Mouse (Mus musculus) right cerebral cortex, postnatal 10 days (tissue): ENCODE data around the gene Tmco1.

Experiments used
- DNase-seq, 2 experiments: peaks; one replicate each; pipeline ENCODE4 v3.0.0; 2021; ENCODE audit warnings: low spot score in 2 of 2

The Tmco1 gene

DNA sequence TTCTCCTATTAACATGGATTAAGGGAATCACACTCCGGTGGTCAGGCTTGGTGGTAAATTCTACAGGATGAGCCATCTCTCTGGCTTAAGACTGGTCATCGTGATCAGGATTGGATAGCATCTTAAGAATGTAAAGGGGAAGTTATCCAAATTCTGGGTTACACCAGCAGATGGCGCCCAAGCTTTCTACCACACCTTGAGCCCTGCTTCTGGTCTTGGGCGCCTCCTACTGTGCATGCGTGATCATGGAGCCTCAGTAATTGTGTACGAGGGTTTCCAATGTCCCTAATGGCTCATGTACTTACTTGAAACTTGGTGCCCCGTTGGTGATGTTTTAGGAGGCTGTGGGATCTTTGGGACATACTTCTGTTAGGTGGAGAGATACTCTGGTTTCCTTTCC is 61.7 kb downstream of the Tmco1 start:
- DNase-seq = peak; percentile 79 to 87

GRCm38 (mm10) chr1:167372739-167373138 is 64.6 kb downstream of the Tmco1 start:
- DNase-seq = no peak

DNA sequence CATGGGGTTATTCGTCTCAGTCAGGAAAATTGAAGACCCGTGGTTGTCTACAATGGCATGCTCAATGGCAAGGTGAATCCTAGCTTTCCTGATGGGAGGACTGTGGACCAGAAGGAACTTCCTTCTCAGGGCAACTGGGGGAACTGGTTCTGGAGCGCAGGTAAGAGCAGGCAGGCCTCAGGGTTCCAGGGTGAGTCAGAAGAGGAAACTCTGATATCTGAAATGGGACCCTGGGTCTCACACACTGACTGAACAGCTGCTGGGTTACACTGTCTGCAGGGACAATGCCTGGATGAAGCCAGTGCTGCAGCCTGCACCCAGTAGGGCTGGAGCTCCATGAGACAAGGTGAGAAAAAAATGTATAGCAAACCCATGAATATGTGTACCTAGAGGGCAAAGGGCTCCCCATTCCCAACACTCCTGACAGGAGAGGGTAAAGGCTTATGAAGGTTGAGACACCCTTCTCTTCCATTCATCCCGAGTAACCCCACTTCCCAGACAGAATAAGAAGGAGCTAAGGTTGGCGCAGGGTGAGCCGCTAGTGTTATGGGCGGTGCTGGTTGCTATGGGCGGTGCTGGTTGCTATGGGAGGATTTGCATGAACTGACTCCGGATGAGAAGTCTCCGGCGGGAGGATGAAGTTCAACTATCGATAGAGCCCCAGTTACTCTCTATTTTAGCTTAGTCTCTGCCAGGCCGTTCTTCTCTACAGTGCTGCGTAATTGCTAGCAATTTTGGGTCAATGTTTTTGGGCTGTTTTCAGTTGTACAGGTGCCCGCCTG is 66.0 kb downstream of the Tmco1 start:
- no peak for DNase-seq

GRCm38 (mm10) chr1:167374942-167375341 is 66.8 kb downstream of the Tmco1 start:
- no peak for DNase-seq

DNA sequence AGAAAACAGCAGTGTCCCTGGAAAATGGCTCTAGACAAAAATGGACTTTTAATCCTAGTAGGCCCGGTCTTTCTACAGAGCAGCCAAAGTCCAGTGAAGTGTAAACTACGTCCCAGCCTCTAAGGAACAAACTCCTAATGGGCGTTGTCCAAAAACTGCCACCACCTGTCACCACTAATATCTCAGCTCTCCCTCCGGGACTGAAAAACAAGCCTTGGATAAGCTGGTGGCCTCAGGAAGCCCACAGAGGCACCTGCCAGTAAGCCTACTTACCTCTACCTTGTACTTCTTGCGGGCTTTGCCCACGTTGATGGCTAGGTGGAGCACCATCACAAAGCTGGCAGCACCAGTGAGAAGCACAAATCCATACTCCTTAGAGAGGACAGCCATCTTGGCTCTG is 69.8 kb downstream of the Tmco1 start:
- DNase-seq = no peak

DNA sequence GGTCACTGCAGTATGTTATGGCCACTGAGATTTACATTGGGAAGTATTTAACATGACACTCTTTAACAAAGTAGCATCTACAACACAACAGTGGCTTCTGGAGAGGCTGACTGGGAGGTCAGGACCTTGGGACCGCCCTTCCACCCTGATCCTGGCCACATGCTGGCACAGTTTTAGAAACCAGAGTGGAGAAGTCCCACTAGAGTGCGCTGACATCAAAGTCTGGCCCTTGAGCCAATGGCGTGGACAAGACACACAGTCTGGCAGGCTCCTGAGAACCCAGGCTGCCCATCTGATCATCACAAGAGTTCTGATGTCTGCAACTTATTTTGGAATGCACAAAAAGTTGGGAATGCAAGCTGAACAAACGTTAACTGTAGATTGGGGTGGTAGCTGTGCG is 71.6 kb downstream of the Tmco1 start:
- no peak for DNase-seq

DNA sequence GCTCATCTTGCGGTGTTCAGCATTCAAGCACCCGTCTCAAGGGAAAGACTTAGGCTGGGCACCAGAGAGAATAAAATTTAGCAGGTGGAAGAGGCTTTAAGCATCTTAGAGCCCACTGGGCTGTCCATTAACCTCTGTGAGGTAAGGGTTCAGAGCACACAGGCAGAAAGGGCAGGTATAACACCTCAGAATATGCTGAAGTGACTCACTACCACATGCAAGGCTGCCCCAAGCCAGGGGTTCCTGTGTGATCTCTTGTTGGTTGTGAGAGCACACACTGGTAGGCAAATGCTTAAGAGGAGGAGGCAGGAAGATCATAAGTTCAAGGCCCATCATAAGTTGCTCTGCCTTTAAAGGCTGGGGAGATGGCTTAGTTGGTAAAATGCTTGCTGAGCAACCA is 72.0 kb downstream of the Tmco1 start:
- no peak for DNase-seq

DNA sequence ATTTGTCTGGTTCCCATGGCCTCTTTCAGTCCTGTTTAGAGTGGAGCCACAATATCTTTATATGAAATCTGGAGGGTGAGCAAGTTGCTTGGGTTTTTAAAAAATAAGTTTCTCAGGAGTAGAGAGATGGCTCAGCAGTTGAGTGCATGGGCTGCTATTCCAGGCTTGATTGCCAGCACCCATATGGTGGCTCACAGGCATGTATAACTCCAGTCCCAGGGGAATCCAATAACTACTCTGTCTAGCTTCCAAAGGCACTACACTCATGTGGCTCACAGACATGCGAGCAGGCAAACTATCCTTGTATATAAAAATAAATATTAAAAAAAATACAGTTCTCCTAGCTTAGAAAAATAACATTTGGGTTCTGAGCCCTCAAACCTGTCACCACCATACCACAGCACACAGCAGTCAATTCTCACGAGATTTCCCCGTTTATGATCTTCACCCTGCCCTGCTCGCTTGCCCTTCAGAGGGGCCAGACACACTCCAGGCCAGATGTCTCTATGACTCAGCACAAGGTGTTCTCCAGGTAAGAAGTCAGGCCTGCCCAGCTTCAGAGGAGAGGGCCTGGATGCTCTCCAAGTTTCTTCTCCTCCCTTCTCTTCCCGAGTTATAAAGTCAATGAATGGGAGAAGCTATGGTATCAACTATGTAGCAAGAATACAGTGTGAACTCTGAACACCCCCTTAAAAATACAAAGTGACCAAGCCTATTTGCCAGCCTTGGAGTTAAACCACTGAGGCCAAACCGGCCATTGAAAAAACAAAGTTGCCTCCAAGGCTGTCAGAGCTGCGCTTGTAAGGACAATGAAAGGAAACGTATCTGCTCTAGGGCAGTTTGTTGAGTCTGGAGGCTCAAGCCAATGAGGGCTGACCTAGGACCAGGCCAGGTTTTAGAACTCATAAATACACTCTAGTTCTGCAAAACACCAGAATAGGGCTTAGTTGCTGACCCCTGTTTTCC is 73.2 kb downstream of the Tmco1 start:
- DNase-seq = no peak

DNA sequence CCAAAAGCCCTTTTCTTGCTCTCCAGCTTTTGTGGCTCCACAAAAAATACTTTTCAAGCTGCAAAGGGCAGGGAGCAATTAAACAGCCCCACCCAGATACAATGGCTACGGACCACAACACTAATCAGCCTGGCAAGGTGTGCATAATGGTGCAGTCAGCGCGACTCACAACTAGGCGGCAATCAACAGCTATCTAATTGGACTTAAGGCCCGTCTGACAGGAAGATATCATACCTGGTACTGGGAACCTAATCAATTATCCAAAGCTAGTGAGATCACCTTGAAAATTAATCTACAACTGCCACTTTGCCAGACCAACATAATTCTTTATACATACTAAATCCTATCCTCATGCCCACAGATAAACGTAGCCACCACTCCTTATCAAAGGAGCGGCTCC is 74.1 kb downstream of the Tmco1 start:
- DNase-seq = no peak

GRCm38 (mm10) chr1:167382763-167383162 is 74.6 kb downstream of the Tmco1 start:
- DNase-seq = no peak

DNA sequence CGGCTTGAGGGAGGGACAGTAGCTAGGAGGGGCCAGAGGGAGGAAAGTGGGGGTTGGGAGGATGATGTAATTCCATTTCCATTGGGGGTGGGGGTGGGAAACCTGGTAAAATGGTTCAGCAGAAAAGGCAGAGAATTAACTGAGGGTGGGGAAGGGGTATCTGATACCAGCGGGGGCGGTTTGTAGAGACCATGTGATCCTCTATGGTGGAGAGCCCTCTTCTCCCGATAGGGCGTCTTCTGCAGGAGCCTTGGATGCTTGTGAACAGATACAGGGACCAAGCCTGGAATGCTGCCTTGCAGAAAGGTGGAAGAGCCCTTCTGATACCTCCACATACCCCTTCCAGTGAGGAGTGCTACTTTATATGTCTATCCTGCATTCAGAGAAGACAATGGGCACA is 75.0 kb downstream of the Tmco1 start:
- DNase-seq = no peak
